Mouse (Mus musculus) adrenal gland, adult 2 months (tissue): ENCODE measurements around the gene Gzmm. TPM values are rescaled to one million over a fixed set of nuclear protein-coding genes. Genes with fewer than 3 reads are reported as not detected.

Source experiments
- DNase-seq: peaks from one replicate; pipeline ENCODE4 v3.0.0; 2021
- polyA plus RNA-seq: library from polyadenylated mRNA; depleted of rRNA; stranded (reverse); fragments of >200 nt; gene quantifications from 2 replicates; pipeline ENCODE4 v1.2.3, GENCODE M21; 2012
- total RNA-seq, 2 experiments: library from RNA; stranded (reverse); gene quantifications; 2 replicates each; pipeline ENCODE4 v1.2.3; 2021

Gzmm gene
- total and polyA plus RNA-seq, 3 experiments, result 0.55 to 2.2 (median 1.0) TPM

DNA sequence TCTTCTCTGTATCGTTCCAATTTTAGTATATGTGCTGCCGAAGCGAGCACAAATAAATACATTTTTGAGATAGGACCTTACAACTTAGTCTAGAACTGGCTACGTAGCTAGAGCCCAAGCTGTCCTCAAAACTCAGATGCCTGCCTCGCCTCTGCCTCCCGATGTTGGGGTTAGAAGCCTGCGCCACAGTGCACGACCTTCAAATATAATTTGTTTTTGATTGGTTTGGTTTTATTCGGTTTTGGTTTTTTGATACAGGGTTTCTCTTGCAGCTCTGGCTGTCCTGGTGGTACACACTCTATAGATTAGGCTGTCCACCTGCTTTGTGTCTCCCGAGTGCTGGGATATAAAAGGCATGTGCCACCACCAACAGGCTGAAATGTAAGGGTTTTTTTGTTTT is 14.7 kb downstream of the Gzmm start:
- DNase-seq, result no peak

- DNase-seq, result peak; percentile 99
Observed at GRCm38 (mm10) chr10:79704065-79704969, 15.5 kb downstream of the Gzmm start, which contains the start of gene Bsg. Bsg (plus strand) TSS chr10:79704491.

DNA sequence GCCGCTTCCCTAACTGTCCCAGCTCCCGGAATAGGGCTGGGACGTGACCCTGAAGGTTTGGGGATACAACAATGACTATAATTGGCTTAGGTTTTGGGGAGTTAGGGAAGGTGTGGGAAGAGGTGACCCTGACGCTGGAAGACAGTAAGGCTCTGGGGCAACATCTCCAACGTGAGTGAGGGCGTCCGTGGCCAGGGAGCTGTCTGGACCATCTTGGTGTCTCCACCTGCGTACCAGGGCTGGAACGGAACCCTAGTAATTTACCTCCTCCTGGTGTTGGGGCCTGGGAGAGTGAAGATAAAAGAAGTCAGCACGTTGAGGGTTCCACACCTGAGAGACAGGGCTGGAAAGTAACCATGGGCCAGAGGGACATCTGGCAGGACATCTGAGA is 16.1 kb downstream of the Gzmm start:
- DNase-seq, result no peak

GRCm38 (mm10) chr10:79705951-79706350 is 17.1 kb downstream of the Gzmm start:
- no peak for DNase-seq

GRCm38 (mm10) chr10:79706406-79707094 is 17.7 kb downstream of the Gzmm start:
- DNase-seq, result no peak

- no peak for DNase-seq
Observed at GRCm38 (mm10) chr10:79707162-79707561, 18.3 kb downstream of the Gzmm start.

GRCm38 (mm10) chr10:79707759-79708158 is 18.9 kb downstream of the Gzmm start:
- no peak for DNase-seq

- DNase-seq, result no peak
Observed at GRCm38 (mm10) chr10:79708668-79709067, 19.8 kb downstream of the Gzmm start.

DNA sequence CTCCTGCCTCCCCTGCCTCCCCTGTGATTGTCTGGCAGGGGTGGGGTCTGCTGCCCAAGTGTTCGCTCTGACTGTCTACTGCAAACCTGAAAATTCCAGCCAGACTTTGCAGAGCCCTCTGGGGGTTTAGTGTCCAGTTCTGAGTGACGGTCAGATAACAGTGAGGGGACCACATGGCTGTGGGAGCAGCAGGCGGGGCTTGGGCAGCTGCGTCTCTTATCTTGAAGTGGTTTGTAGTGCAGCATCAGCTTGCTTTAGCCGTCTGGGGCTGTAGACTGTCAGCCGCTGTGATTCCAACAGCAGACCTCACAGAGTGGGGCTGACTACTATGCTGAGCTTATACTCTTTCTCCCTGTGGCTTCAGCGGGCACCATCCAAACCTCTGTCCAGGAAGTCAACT is 20.5 kb downstream of the Gzmm start:
- no peak for DNase-seq

DNA sequence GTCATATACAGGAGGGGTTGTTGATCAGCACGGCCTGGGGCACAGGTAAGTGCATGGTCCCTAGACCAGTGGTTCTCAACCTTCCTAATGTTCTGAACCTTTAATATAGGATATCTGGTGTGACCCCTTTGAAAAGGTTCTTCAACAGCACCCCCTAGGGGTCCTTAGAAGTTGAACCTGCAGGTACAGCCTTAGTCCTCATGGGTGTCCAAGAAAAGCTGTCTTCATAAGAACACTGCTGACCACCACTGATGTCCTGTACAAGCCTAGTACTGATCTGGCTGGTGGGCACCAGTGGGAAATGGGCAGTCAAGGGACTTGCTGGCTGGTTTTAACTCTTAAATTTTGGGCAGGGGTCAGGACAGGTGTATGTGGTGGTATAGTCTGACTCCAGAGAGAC is 23.2 kb downstream of the Gzmm start:
- no peak for DNase-seq

GRCm38 (mm10) chr10:79712499-79713126 is 23.8 kb downstream of the Gzmm start:
- DNase-seq, result peak; percentile 78

DNA sequence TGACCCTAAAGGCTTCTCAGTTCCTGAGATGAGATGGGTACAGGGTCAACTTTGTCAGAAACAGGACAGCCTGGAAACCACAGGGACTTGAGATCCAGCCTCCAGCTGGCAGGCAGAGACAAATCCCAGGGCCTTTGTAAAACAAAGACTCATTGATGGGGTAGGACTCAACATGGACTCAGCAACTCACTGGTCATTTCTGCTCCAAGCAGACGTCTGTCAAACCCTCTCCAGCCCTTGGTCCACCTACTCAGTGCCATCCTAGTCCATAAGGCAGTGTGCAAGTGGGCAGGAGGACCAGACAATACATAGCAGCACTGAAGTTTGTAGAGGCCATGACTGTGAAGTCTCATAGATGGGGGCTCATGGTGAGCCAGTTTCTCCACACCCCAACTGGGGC is 24.3 kb downstream of the Gzmm start:
- no peak for DNase-seq

GRCm38 (mm10) chr10:79714996-79715395 is 26.2 kb downstream of the Gzmm start:
- no peak for DNase-seq

- DNase-seq, result no peak
Observed at GRCm38 (mm10) chr10:79716254-79716987, 27.6 kb downstream of the Gzmm start, which contains the start of gene Hcn2. Hcn2 (plus strand) TSS chr10:79716634.

- DNase-seq, result peak; percentile 65
Observed at GRCm38 (mm10) chr10:79716988-79717355, 28.2 kb downstream of the Gzmm start.

GRCm38 (mm10) chr10:79717640-79718357 is 29.0 kb downstream of the Gzmm start:
- DNase-seq, result peak; percentile 76

DNA sequence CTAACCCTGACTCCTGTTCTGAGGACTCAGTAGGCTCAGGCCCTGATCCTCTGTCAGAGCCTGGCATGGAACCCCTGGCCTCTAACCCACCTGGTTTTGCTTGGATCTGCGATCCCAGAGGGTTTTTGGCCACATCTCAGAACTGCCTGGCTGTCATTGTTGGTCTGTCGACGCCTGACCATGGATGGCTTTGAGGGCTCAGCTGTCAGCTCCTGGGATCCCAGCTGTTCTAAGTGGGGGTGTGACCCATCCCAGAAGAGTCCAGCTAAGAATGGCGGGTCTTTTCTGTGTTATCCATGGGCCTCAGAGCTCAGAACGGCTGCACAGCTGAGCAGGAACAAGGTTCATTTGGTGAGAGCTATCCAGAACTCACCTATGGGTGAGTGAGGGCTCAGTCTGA is 32.3 kb downstream of the Gzmm start:
- DNase-seq, result no peak

- no peak for DNase-seq
Observed at GRCm38 (mm10) chr10:79723047-79723446, 34.2 kb downstream of the Gzmm start.

DNA sequence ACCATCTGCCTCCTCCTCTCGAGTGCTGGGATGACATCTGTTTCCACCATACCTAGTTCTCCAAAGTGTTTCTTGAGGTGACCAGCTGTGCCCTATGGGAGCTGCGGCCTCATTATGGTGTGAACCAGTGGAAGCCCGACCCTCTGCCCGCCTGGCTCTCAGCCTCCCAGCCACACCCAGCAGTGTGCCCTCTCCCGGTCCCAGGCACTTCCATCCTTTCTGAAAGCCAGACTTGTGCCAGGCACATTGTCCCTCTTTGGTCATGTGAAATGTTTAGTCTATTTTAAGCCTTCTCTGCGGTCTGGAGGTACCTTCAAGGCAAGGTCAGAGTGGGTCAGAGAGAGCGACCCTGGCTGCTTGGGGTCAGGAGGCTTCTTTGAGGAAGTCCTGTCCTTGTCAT is 34.9 kb downstream of the Gzmm start:
- DNase-seq, result no peak

GRCm38 (mm10) chr10:79726090-79726489 is 37.3 kb downstream of the Gzmm start:
- DNase-seq, result peak; percentile 64
